Mouse (Mus musculus) liver, embryonic 16.5 days (tissue): ENCODE data around the gene AY074887. TPM values are rescaled to one million over a fixed set of nuclear protein-coding genes. Genes with fewer than 3 reads are reported as not detected.
"Not testable (repeated sequence)": the region's sequence is repeated elsewhere in the genome, so short reads cannot be mapped to it uniquely, and the experiment has no call there.

Source experiments
- ATAC-seq: fragments of 200-750 bp; cut with Nextera tagmentation; 2 replicates; pipeline ENCODE4 v1.8.0; 2017; ENCODE audit warnings: low read depth, mild to moderate bottlenecking, moderate number of reproducible peaks, moderate library complexity
- H3K27ac ChIP-seq: fragments of 300-500 bp; sonication (generic); 2 replicates; pipeline ENCODE4 v1.5.1; 2014; ENCODE audit warnings: mild to moderate bottlenecking, low read length
- H3K27me3 ChIP-seq: fragments of 300-500 bp; sonication (generic); 2 replicates; pipeline ENCODE4 v1.6.1; 2014; ENCODE audit warnings: low read depth, low read length, mixed read lengths; ENCODE audit not compliant: control insufficient read depth, insufficient read depth
- H3K36me3 ChIP-seq: fragments of 300-500 bp; sonication (generic); 2 replicates; pipeline ENCODE4 v1.6.1; 2014; ENCODE audit warnings: mild to moderate bottlenecking; ENCODE audit not compliant: control insufficient read depth, insufficient read depth
- H3K4me1 ChIP-seq: fragments of 300-500 bp; sonication (generic); 2 replicates; pipeline ENCODE4 v1.6.1; 2014; ENCODE audit warnings: low read depth, low read length, mixed read lengths; ENCODE audit not compliant: control insufficient read depth
- H3K4me2 ChIP-seq: fragments of 300-500 bp; sonication (generic); 2 replicates; pipeline ENCODE4 v1.6.1; 2014; ENCODE audit warnings: low read depth, low read length, mixed read lengths
- H3K4me3 ChIP-seq: fragments of 300-500 bp; sonication (generic); 2 replicates; pipeline ENCODE4 v1.5.1; 2014; ENCODE audit warnings: low read depth, mild to moderate bottlenecking, low read length
- H3K9ac ChIP-seq: fragments of 300-500 bp; sonication (generic); 2 replicates; pipeline ENCODE4 v1.6.1; 2014; ENCODE audit warnings: low read depth, low read length
- H3K9me3 ChIP-seq: fragments of 300-500 bp; sonication (generic); replicated peaks from 2 replicates; pipeline ENCODE4 v1.6.1; 2016; ENCODE audit warnings: low read length; ENCODE audit not compliant: control insufficient read depth
- WGBS: fragments of 180-500 bp; shearing (Covaris S2); extraction: QIAGEN DNeasy Blood & Tissue Kit; methylation state at CpG from one replicate; pipeline ENCODE4 v1.1.7; 2014; ENCODE audit not compliant: insufficient replicate concordance; 5-methylcytosine and 5-hydroxymethylcytosine counted together
- polyA plus RNA-seq: library from polyadenylated mRNA; unstranded; fragments of >200 nt; fragmentation: Nextera tagmentation; extraction: Ambion mirVana; gene quantifications from 2 replicates; pipeline ENCODE4 v1.2.1, GENCODE M21; 2015

Gene AY074887
- polyA plus RNA-seq, 1 experiment from 2014 or later = 0.31 TPM

GRCm38 (mm10) chr9:54963669-54964068 lies 12.9 kb upstream of the AY074887 start:
- no peaks in the 10 kb centered on the region for H3K4me1 ChIP-seq
- H3K27ac ChIP-seq = no peak overlapping the region
- H3K4me3 ChIP-seq = no peak overlapping the region
- no peak for ATAC-seq
- no peaks in the 10 kb centered on the region for H3K9me3 ChIP-seq
- no peaks in the 10 kb centered on the region for H3K27me3 ChIP-seq
- no peak overlapping the region for H3K9ac ChIP-seq
- H3K36me3 ChIP-seq = no peaks in the 10 kb centered on the region
- H3K4me2 ChIP-seq = no peak overlapping the region

DNA sequence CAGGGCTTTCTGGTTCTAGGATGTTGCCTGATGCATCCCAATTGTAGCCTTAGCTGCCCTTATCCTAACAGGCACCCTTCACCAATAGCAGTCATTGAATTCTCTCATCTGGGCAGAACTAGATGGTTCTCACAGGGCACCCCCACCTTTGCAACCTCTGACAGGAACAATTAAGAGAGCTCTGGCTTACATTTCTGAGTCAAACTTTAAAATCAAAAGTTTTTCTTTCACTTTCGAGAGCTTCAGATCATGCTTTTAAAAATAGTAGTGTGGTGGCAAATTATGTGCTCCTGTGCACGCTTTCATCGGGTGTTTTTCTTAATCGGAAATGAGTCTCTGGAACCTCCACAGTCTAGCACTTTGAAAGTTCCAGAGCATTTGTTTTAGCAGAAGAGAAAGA lies 10.3 kb upstream of the AY074887 start:
- no peak overlapping the region for H3K9ac ChIP-seq
- 85% methylated on average over 4 of the region's 4 CpGs for WGBS
- no peak overlapping the region for H3K4me3 ChIP-seq
- peaks cover 8% of the 10 kb centered on the region for H3K36me3 ChIP-seq
- no peak overlapping the region for H3K27ac ChIP-seq
- no peak overlapping the region for H3K4me2 ChIP-seq
- no peaks in the 10 kb centered on the region for H3K9me3 ChIP-seq
- no peaks in the 10 kb centered on the region for H3K27me3 ChIP-seq
- no peak for ATAC-seq
- no peaks in the 10 kb centered on the region for H3K4me1 ChIP-seq

DNA sequence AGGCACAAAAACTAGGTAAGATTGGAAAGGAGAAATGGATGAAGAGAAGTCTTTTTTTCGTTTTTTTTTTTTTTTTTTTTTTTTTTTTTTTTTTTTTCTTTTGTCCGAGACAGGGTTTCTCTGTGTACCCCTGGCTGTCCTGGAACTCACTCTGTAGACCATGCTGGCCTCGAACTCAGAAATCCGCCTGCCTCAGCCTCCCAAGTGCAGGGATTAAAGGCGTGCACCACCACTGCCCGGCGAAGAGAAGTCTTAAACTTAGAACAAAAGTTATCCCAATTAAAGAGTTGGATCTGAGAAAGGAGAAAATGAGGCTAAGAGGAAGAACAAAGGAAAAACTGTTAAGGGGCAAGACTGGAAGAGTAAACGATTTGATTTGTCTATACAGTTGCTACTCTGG lies 636 bp downstream of the AY074887 start:
- H3K27me3 ChIP-seq, ATAC-seq, H3K9me3 ChIP-seq: not testable (repeated sequence)
- Histone ChIP-seq H3K4me2 (peak overlapping the region; percentile 71), H3K4me3 (peak overlapping the region; percentile 85), H3K36me3 (peaks cover 12% of the 10 kb centered on the region), H3K4me1 (peaks cover 23% of the 10 kb centered on the region), H3K27ac (peak overlapping the region; percentile 46; the same call in 1 of the 2 replicates), H3K9ac (peak overlapping the region; percentile 0; the same call in 1 of the 2 replicates)
- 27% methylated on average over 8 of the region's 8 CpGs for WGBS

DNA sequence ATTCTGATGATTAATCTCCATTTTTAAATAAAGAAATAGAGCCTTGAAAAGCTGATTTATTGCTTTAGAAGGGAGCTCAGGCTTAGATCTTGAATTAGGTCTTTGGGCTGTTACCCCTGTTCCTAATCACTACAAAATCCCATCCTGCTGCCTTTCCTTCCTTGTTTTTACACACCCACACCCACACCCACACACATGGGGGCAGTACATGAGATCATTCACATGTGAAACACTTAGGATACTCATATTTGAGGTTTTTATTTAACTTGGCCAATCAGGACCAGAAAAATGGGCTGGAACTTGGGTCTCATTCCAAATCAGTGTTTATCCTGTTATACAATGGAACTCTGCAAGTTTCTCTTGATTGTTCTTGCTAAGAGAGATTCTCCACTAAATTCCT lies 1.3 kb downstream of the AY074887 start:
- no peaks in the 10 kb centered on the region for H3K9me3 ChIP-seq
- H3K4me3 ChIP-seq = no peak overlapping the region
- no peak overlapping the region for H3K9ac ChIP-seq
- H3K4me1 ChIP-seq = peaks cover 23% of the 10 kb centered on the region
- no peak overlapping the region for H3K27ac ChIP-seq
- no peaks in the 10 kb centered on the region for H3K27me3 ChIP-seq
- no peak overlapping the region for H3K4me2 ChIP-seq
- H3K36me3 ChIP-seq = peaks cover 11% of the 10 kb centered on the region
- no peak for ATAC-seq

- Histone ChIP-seq H3K4me1 (peaks cover 3% of the 10 kb centered on the region), H3K36me3 (no peaks in the 10 kb centered on the region), H3K27me3 (no peaks in the 10 kb centered on the region), H3K9me3 (no peaks in the 10 kb centered on the region), H3K27ac (no peak overlapping the region), H3K9ac (no peak overlapping the region), H3K4me3 (no peak overlapping the region), H3K4me2 (no peak overlapping the region)
- no peak for ATAC-seq
- 72% methylated on average over 16 of the region's 16 CpGs for WGBS
These were observed 4.5 kb downstream of the AY074887 start for GRCm38 (mm10) chr9:54946256-54946655.

DNA sequence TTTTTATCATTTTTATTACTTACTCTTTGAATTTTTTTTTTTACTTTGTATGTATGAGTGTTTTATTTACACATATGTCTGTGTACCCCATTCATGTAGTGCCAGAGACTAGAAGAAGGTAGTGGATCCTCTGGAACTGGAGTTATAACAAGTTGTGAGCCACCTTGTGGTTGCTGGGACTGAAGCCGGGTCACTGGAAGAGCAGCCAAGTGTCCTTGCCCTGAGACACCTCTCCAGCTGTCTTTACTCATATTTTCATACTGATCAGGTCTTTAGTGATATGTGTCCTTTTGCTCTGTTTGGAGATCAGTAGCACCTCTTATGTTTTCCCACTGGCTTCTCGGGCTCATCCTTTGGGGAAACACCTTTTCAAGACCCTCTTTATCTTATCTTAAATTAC lies 6.3 kb downstream of the AY074887 start:
- no peak overlapping the region for H3K4me3 ChIP-seq
- no peaks in the 10 kb centered on the region for H3K4me1 ChIP-seq
- no peak overlapping the region for H3K9ac ChIP-seq
- H3K9me3 ChIP-seq = no peaks in the 10 kb centered on the region
- no peak overlapping the region for H3K4me2 ChIP-seq
- WGBS = 53% methylated on average over 2 of the region's 2 CpGs
- no peaks in the 10 kb centered on the region for H3K27me3 ChIP-seq
- ATAC-seq = no peak
- no peak overlapping the region for H3K27ac ChIP-seq
- H3K36me3 ChIP-seq = no peaks in the 10 kb centered on the region

GRCm38 (mm10) chr9:54942071-54942470 lies 8.7 kb downstream of the AY074887 start:
- no peak for ATAC-seq

GRCm38 (mm10) chr9:54932379-54932778 lies 18.4 kb downstream of the AY074887 start:
- no peaks in the 10 kb centered on the region; the same call in 1 of the 2 replicates for H3K36me3 ChIP-seq
- 58% methylated on average over 2 of the region's 2 CpGs for WGBS

More at GRCm38 (mm10) chr9:54942071-54942470, 8.7 kb downstream of the AY074887 start:
- WGBS = 66% methylated on average over 4 of the region's 4 CpGs
- Histone ChIP-seq H3K27me3 (no peaks in the 10 kb centered on the region), H3K9ac (no peak overlapping the region), H3K4me3 (no peak overlapping the region), H3K36me3 (no peaks in the 10 kb centered on the region), H3K4me2 (no peak overlapping the region), H3K4me1 (no peaks in the 10 kb centered on the region), H3K9me3 (no peaks in the 10 kb centered on the region), H3K27ac (no peak overlapping the region)

DNA sequence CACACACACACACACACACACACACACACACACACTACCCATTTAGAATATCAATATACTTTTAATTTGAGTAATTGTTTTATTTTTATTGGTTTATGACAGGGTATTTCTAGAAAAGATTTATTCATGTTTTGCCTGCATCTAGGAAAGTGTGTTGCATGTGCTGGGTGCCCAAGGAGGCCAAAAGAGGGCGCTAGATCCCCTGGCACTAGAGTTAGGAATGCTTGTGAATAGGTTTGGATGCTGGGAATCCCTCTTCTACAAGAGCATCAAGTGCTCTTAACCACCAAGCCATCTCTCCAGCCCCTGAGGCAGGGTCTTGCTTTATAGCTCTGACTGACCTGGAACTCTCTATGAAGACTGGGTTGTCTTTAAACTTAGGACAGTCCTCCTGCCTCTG lies 19.0 kb downstream of the AY074887 start:
- H3K4me1 ChIP-seq = no peaks in the 10 kb centered on the region
- H3K27ac ChIP-seq = no peak overlapping the region
- no peaks in the 10 kb centered on the region; the same call in 1 of the 2 replicates for H3K36me3 ChIP-seq
- no peak for ATAC-seq
- H3K9ac ChIP-seq = no peak overlapping the region
- H3K27me3 ChIP-seq = no peaks in the 10 kb centered on the region
- WGBS = 5% methylated on average over 1 of the region's 1 CpGs
- no peak overlapping the region for H3K4me2 ChIP-seq
- no peaks in the 10 kb centered on the region for H3K9me3 ChIP-seq
- H3K4me3 ChIP-seq = no peak overlapping the region

More at GRCm38 (mm10) chr9:54932379-54932778, 18.4 kb downstream of the AY074887 start:
- ATAC-seq = no peak
- Histone ChIP-seq H3K4me1 (no peaks in the 10 kb centered on the region), H3K9ac (no peak overlapping the region), H3K4me3 (no peak overlapping the region), H3K27me3 (no peaks in the 10 kb centered on the region), H3K4me2 (no peak overlapping the region), H3K27ac (no peak overlapping the region), H3K9me3 (no peaks in the 10 kb centered on the region)
